Mouse (Mus musculus): Measurements from ENCODE around the gene Krtap28-13. TPM values are rescaled to one million over a fixed set of nuclear protein-coding genes. Genes with fewer than 3 reads are reported as not detected.

Gene Krtap28-13
- total RNA-seq (2023) = not detected

DNA sequence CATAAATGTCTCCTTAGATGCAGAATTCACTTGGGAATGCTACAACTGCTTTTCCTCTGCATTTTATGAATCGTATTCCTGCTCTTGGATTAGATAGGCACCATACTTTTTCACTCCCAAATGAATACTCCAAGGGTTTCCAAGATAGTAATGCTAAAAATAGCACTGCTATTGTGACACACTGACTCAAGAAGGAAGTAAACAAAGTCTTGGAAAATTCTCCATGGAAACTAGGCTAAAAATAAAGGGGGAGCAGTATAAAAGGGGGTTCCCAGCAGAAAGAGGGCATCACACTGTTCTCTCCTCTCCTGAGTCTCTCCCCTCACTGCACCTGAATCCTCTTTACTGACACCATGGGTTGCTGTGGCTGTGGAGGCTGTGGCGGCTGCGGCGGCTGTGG, at the start of gene Krtap28-13:
Krtap28-13 (plus strand) TSS at position 288 of the 400 bp plus-strand sequence.

DNA sequence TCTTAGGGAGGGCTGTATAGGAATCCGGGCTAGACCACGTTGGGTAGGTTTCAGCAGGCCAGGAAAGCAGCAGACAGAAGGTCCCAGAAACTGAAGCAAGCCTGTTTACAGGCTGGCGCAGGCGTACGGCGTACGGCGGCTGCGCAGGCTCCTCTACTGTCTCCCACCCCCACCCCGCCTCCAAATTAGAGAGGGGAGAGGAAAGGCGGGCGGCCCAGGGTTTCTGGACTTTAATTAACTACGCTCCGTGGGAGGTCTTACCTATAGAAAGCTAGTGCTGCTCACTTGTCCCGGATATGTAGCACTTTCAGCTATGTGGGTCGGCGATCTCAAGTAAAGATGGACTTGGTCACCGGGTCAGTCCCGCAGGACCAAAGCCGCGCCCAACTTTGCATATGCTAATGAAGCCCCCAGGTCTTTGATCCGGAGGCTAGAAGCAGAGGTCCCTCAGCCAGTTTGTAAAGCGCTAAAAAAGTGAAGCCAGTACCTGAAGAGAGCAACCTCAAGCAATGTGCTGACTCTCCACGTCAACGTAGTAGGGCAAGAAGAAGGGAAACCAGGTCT, 22.5 kb upstream of the Krtap28-13 start, which contains the start of gene Slc19a3:
Slc19a3 (minus strand) TSS at position 340 of the 564 bp plus-strand sequence.

DNA sequence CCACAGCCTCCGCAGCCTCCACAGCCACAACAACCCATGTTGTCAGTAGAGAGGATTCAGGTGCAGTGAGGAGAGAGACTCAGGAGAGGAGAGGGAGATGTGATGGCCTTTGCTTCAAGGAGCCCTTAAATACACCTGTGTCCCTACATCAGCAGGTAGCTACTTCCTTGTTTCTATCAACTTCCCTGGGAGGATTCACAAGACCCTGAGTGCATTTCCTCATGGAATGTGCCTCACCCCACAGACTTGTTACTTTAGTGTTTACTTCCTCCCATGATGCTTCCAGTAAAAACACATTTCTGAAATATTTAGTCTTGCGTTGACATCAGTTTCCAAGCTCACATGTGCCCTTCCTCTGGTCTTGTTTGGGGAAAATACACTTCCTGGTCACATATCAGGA, 18.4 kb upstream of the Krtap28-13 start, which contains the start of gene Krtap28-10:
Krtap28-10 (minus strand) TSS at position 101 of the 400 bp plus-strand sequence.

DNA sequence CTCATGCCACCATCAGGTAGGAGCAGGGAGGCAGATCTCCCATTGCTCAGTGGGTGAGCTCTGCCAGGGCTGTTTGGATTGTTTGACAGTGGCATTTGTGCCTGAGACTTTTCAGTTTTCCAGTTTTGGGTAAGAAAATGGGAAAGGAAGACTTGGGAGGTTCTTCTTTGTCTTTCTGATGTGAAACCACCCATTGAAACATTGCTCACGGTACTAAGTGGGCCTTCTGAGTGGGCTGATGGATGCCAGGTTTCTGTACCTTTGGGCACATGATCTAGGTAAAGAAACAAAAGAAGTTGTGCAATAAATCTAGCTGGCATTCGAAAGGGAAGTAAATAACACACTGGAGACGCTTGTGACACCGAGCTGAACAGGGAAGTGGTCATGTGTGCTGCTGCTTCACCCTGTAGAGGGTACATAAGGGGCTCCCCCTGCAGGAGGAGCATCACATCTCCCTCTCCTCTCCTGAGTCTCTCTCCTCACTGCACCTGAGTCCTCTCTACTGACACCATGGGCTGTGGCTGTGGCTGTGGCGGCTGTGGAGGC, 15.8 kb upstream of the Krtap28-13 start, which contains the start of gene Gm47969:
Gm47969 (plus strand) TSS at position 51 of the 546 bp plus-strand sequence.

DNA sequence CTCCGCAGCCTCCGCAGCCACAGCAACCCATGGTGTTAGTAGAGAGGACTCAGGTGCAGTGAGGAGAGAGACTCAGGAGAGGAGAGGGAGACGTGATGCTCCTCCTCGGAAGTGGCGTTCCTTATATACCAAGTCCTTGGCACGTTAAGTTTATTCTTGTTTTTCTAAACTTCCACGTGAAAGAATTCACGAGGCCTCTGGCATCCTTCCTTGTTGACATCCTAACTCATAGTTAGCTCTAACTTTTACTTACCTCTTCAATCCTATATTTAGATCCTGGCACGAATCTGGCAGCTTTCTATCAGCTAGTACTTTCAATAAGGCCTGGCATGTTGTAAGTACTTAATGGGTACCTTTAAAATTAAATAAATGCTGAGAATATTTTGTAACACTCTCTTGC, 1.5 kb upstream of the Krtap28-13 start, which contains the start of gene A030005K14Rik:
A030005K14Rik (minus strand) TSS at position 101 of the 400 bp plus-strand sequence.

Other genes starting within 250 kb of the Krtap28-13 start
- gene Agfg1, start 221.4 kb upstream of the Krtap28-13 start, total RNA-seq (2023) = 80.4 TPM
- 2.7 TPM for gene A030005L19Rik, start 147.6 kb upstream of the Krtap28-13 start, total RNA-seq (2023)
- not detected for gene A030014E15Rik, start 136.0 kb upstream of the Krtap28-13 start, total RNA-seq (2023)
- not detected for gene Gm6217, start 129.5 kb upstream of the Krtap28-13 start, total RNA-seq (2023)
- gene A030003K21Rik, start 117.5 kb upstream of the Krtap28-13 start, total RNA-seq (2023) = not detected
- gene Gm7544, start 104.9 kb upstream of the Krtap28-13 start, total RNA-seq (2023) = not detected
- gene Gm47955, start 100.6 kb upstream of the Krtap28-13 start, total RNA-seq (2023) = not detected
- not detected for gene Gm47959, start 60.4 kb upstream of the Krtap28-13 start, total RNA-seq (2023)
- gene Slc19a3, start 22.5 kb upstream of the Krtap28-13 start, total RNA-seq (2023) = not detected
- not detected for gene Krtap28-10, start 18.4 kb upstream of the Krtap28-13 start, total RNA-seq (2023)
- gene Gm47969, start 16.0 kb upstream of the Krtap28-13 start, total RNA-seq (2023) = not detected
- gene A030005K14Rik, start 1.6 kb upstream of the Krtap28-13 start, total RNA-seq (2023) = not detected
- gene Ccl20, start 55.8 kb downstream of the Krtap28-13 start, total RNA-seq (2023) = not detected
- not detected for gene Daw1, start 98.8 kb downstream of the Krtap28-13 start, total RNA-seq (2023)

Measured in CD8-positive naive resting alpha-beta T cell, adult 57 days (primary cell).